Mouse (Mus musculus) thymus, postnatal 25 days (tissue): ENCODE data around the gene C530008M17Rik.

Source experiments
- DNase-seq: peaks from one replicate; pipeline ENCODE4 v3.0.0; 2022

C530008M17Rik gene

GRCm38 (mm10) chr5:76656212-76656611 lies at the start of gene C530008M17Rik:
TSS of gene C530008M17Rik (plus strand) at chr5:76656512.
- no peak for DNase-seq

- DNase-seq = no peak
These were observed 46.5 kb upstream of the C530008M17Rik start for GRCm38 (mm10) chr5:76609702-76610370.

- DNase-seq = no peak
These were observed 43.3 kb upstream of the C530008M17Rik start for GRCm38 (mm10) chr5:76612867-76613499.

GRCm38 (mm10) chr5:76615276-76615675 lies 41.0 kb upstream of the C530008M17Rik start:
- DNase-seq = no peak

- no peak for DNase-seq
These were observed 40.0 kb upstream of the C530008M17Rik start for GRCm38 (mm10) chr5:76616196-76616747.

GRCm38 (mm10) chr5:76618750-76619149 lies 37.6 kb upstream of the C530008M17Rik start:
- DNase-seq = no peak

GRCm38 (mm10) chr5:76623759-76624158 lies 32.6 kb upstream of the C530008M17Rik start:
- DNase-seq = no peak

GRCm38 (mm10) chr5:76627770-76628169 lies 28.5 kb upstream of the C530008M17Rik start:
- DNase-seq = no peak

GRCm38 (mm10) chr5:76634012-76634411 lies 22.3 kb upstream of the C530008M17Rik start:
- DNase-seq = no peak

- no peak for DNase-seq
These were observed 20.7 kb upstream of the C530008M17Rik start for GRCm38 (mm10) chr5:76635592-76635991.

GRCm38 (mm10) chr5:76642076-76642475 lies 14.2 kb upstream of the C530008M17Rik start:
- no peak for DNase-seq

GRCm38 (mm10) chr5:76644234-76644633 lies 12.1 kb upstream of the C530008M17Rik start:
- no peak for DNase-seq

- no peak for DNase-seq
These were observed 11.0 kb upstream of the C530008M17Rik start for GRCm38 (mm10) chr5:76645091-76645868.

- DNase-seq = no peak
These were observed 6.4 kb upstream of the C530008M17Rik start for GRCm38 (mm10) chr5:76649897-76650296.

- DNase-seq = no peak
These were observed 5.1 kb upstream of the C530008M17Rik start for GRCm38 (mm10) chr5:76651151-76651725.

- peak; percentile 6 for DNase-seq
These were observed 1.2 kb downstream of the C530008M17Rik start for GRCm38 (mm10) chr5:76657245-76658083.

- no peak for DNase-seq
These were observed 2.0 kb downstream of the C530008M17Rik start for GRCm38 (mm10) chr5:76658084-76658934.

GRCm38 (mm10) chr5:76659958-76660635 lies 3.8 kb downstream of the C530008M17Rik start:
- no peak for DNase-seq

- DNase-seq = no peak
These were observed 5.0 kb downstream of the C530008M17Rik start for GRCm38 (mm10) chr5:76661310-76661709.

GRCm38 (mm10) chr5:76664936-76665335 lies 8.6 kb downstream of the C530008M17Rik start:
- no peak for DNase-seq
